In genomic region chr15:37007959-37008419, GRCm38 (mm10) we compare ENCODE assay signal across 8 mouse cellular contexts. TPM values are rescaled to one million over a fixed set of nuclear protein-coding genes. Genes with fewer than 3 reads are reported as not detected.
A peak's percentile ranks its signal among the peaks of the same experiment; 100 is the strongest.
DNase-seq lines count a peak whose midpoint lies in the region; ATAC-seq and TF ChIP-seq lines count a peak whose summit lies in the region.

No protein-coding gene starts in this region.

- peaks cover 5% of the 10 kb centered on the region for H3K36me3 ChIP-seq in kidney, embryonic 14.5 days (ENCODE audit: control insufficient read depth, insufficient read depth, low read length)
- H3K36me3 ChIP-seq in hindbrain, embryonic 11.5 days (ENCODE audit: control insufficient read depth, insufficient read depth, low read length) = no peaks in the 10 kb centered on the region
- H3K36me3 ChIP-seq in midbrain, embryonic 15.5 days (replicated peaks) = no peaks in the 10 kb centered on the region

- peak overlapping the region; percentile 49 for H3K4me2 ChIP-seq in kidney, embryonic 14.5 days (replicated peaks; ENCODE audit: low read depth, low read length)
- peak overlapping the region; percentile 67 for H3K4me2 ChIP-seq in hindbrain, embryonic 11.5 days (replicated peaks; ENCODE audit: low read depth, low read length)
- peak overlapping the region; percentile 60 for H3K4me2 ChIP-seq in midbrain, embryonic 15.5 days

- peak overlapping the region; percentile 86 for H3K4me3 ChIP-seq in kidney, embryonic 14.5 days (ENCODE audit: low read length)
- peak overlapping the region; percentile 89 for H3K4me3 ChIP-seq in bone marrow macrophage, adult 2 months (ENCODE audit: insufficient read depth, low read length)
- peak overlapping the region; percentile 86 for H3K4me3 ChIP-seq in hindbrain, embryonic 11.5 days (ENCODE audit: low read depth, low read length)
- peak overlapping the region; percentile 67 for H3K4me3 ChIP-seq in midbrain, embryonic 15.5 days

- peak overlapping the region; percentile 96 for H3K9ac ChIP-seq in kidney, embryonic 14.5 days (ENCODE audit: low read depth, low read length)
- peak overlapping the region; percentile 96 for H3K9ac ChIP-seq in hindbrain, embryonic 11.5 days (ENCODE audit: low read depth, low read length)
- H3K9ac ChIP-seq in midbrain, embryonic 15.5 days = peak overlapping the region; percentile 82

- no peaks in the 10 kb centered on the region for H3K27me3 ChIP-seq in kidney, embryonic 14.5 days (ENCODE audit: control insufficient read depth, insufficient read depth, low read length)
- H3K27me3 ChIP-seq in hindbrain, embryonic 11.5 days (ENCODE audit: control insufficient read depth, insufficient read depth, low read length) = no peaks in the 10 kb centered on the region
- no peaks in the 10 kb centered on the region for H3K27me3 ChIP-seq in midbrain, embryonic 15.5 days (replicated peaks)

- peaks cover 13% of the 10 kb centered on the region for H3K4me1 ChIP-seq in kidney, embryonic 14.5 days (ENCODE audit: control insufficient read depth, insufficient read depth, low read length)
- H3K4me1 ChIP-seq in bone marrow macrophage, adult 2 months (ENCODE audit: control insufficient read depth, insufficient read depth, low read length) = peaks cover 15% of the 10 kb centered on the region
- H3K4me1 ChIP-seq in hindbrain, embryonic 11.5 days (replicated peaks; ENCODE audit: control insufficient read depth, insufficient read depth, low read length) = peaks cover 2% of the 10 kb centered on the region; the same call in 1 of the 2 replicates
- peaks cover 30% of the 10 kb centered on the region for H3K4me1 ChIP-seq in midbrain, embryonic 15.5 days

- no peak for TF ChIP-seq CTCF in bone marrow macrophage, adult 2 months (IDR thresholded peaks at IDR 0.05; ENCODE audit: low read depth, low read length)

- WGBS in kidney, embryonic 14.5 days = 32% methylated on average over 8 of the region's 8 CpGs
- WGBS in hindbrain, embryonic 11.5 days = 33% methylated on average over 8 of the region's 8 CpGs
- 30% methylated on average over 8 of the region's 8 CpGs for WGBS in midbrain, embryonic 15.5 days

- no peak for DNase-seq in kidney, adult 9 months
- DNase-seq in hindbrain, embryonic 11.5 days (ENCODE audit: low spot score) = no peak
- no peak for DNase-seq in gastrocnemius, postnatal 10 days
- DNase-seq in spleen, adult 12 weeks (ENCODE audit: low spot score) = no peak
- DNase-seq in kidney, postnatal 36 days = no peak

- no peak for TF ChIP-seq POLR2A in bone marrow macrophage, adult 2 months (IDR thresholded peaks at IDR 0.05; ENCODE audit: borderline replicate concordance, low read depth, low read length)

- H3K9me3 ChIP-seq in kidney, embryonic 14.5 days (ENCODE audit: control insufficient read depth, low read length) = no peaks in the 10 kb centered on the region
- H3K9me3 ChIP-seq in hindbrain, embryonic 11.5 days (ENCODE audit: control insufficient read depth, low read length) = no peaks in the 10 kb centered on the region
- H3K9me3 ChIP-seq in midbrain, embryonic 15.5 days = no peaks in the 10 kb centered on the region

- H3K27ac ChIP-seq in kidney, embryonic 14.5 days (ENCODE audit: low read depth, low read length) = peak overlapping the region; percentile 95
- H3K27ac ChIP-seq in bone marrow macrophage, adult 2 months (ENCODE audit: insufficient read depth, low read depth, low read length) = peak overlapping the region; percentile 81
- H3K27ac ChIP-seq in hindbrain, embryonic 11.5 days (ENCODE audit: low read depth, low read length) = peak overlapping the region; percentile 96
- peak overlapping the region; percentile 93 for H3K27ac ChIP-seq in midbrain, embryonic 15.5 days

- no peak for ATAC-seq in kidney, embryonic 14.5 days (ENCODE audit: low FRiP score, low TSS enrichment)
- no peak for ATAC-seq in hindbrain, embryonic 11.5 days (ENCODE audit: low FRiP score)
- no peak for ATAC-seq in midbrain, embryonic 15.5 days (replicated peaks)

RNA-seq across cellular contexts. Expression of gene Zfp706, which starts 0.4 kb away (rescaled TPM):
- polyA plus RNA-seq in kidney, embryonic 14.5 days (2014; fragmentation: Nextera tagmentation; extraction: Ambion mirVana) = 344 and 424 TPM in 2 replicates
- polyA plus RNA-seq in bone marrow macrophage, adult 2 months (2012; ENCODE audit: insufficient read depth, insufficient read length, missing spikeins) = 176 and 194 TPM in 2 replicates
- polyA plus RNA-seq in hindbrain, embryonic 11.5 days (2014; fragmentation: Nextera tagmentation; extraction: Ambion mirVana) = 360 and 376 TPM in 2 replicates
- polyA plus RNA-seq in midbrain, embryonic 15.5 days (2015; fragmentation: Nextera tagmentation; extraction: Ambion mirVana) = 414 TPM in 2 replicates
- 100 to 1,000 TPM; 167 to 183 TPM for total RNA-seq in gastrocnemius, postnatal 10 days (2021)
